Mouse (Mus musculus) small intestine, adult 2 months (tissue): Measurements from ENCODE around the gene Hectd2.

Experiments
- CTCF ChIP-seq: fragments of 200-500 bp; IDR thresholded peaks from 2 replicates; pipeline ENCODE4 v1.5.1; 2012; ENCODE audit warnings: low read depth, mild to moderate bottlenecking, control low read depth, inconsistent platforms, low read length, moderate library complexity, mixed read lengths; ENCODE audit not compliant: insufficient replicate concordance, insufficient read length; ENCODE audit errors: extremely low read depth
- POLR2A ChIP-seq: fragments of 200-500 bp; IDR thresholded peaks from 2 replicates; pipeline ENCODE4 v1.6.1; 2012; ENCODE audit warnings: low read depth, mild to moderate bottlenecking, control low read depth, inconsistent platforms, low read length, moderate library complexity

- TF ChIP-seq CTCF = no peak
- no peak for TF ChIP-seq POLR2A
Measured at GRCm38 (mm10) chr19:36602535-36603312, 48.3 kb downstream of the Hectd2 start.
